Mouse (Mus musculus): ENCODE measurements around the gene Cox7a2l. TPM values are rescaled to one million over a fixed set of nuclear protein-coding genes. Genes with fewer than 3 reads are reported as not detected.

Cox7a2l gene
- total and polyA plus RNA-seq, 3 experiments: 233 to 371 (median 310) TPM

- Histone ChIP-seq H3K79me2 (replicated peaks; ENCODE audit: control insufficient read depth, extremely low read depth, insufficient read depth, poor library complexity, severe bottlenecking) (no peaks in the 10 kb centered on the region), H3K4me1 (ENCODE audit: control insufficient read depth in 1 of 2, insufficient read depth in 2 of 2) (peaks cover 2 to 11% of the 10 kb centered on the region in 2 experiments; a peak in 2 of 4 replicates), H3K9me3 (replicated peaks; ENCODE audit: low read length) (no peaks in the 10 kb centered on the region), H3K9ac (ENCODE audit: insufficient read depth, low read depth) (no peak overlapping the region), H3K4me3 (replicated peaks in 1 of 3; ENCODE audit: low read depth in 2 of 3, low read length in 2 of 3, poor library complexity in 1 of 3) (no peak overlapping the region), H3K4me2 (ENCODE audit: insufficient read depth, low read depth, poor library complexity, severe bottlenecking) (no peak overlapping the region), H3K27ac (ENCODE audit: insufficient read depth, low read depth) (no peak overlapping the region), H3K27me3 (replicated peaks) (no peaks in the 10 kb centered on the region), H3K36me3 (replicated peaks in 1 of 2; ENCODE audit: control insufficient read depth in 1 of 2, insufficient read depth in 1 of 2, low read length in 1 of 2) (peaks cover 18 to 34% of the 10 kb centered on the region in 2 experiments)
- in situ Hi-C loops (cut with MboI; ENCODE audit: low pct_ligation_motif_present, low pct_unique_long_range_greater_than_20kb, low sequenced_read_pairs): no loop called here
- DNase-seq (ENCODE audit: extremely low read depth): peak; percentile 62
- TF ChIP-seq JUN (IDR thresholded peaks at IDR 0.05; ENCODE audit: insufficient read depth, low read depth, low read length): peak; percentile 32; the same call in 1 of the 2 replicates
- TF ChIP-seq IRF4 (IDR thresholded peaks at IDR 0.05; ENCODE audit: low read depth, low read length): peak; percentile 77
- no peak for TF ChIP-seq PAX5 (IDR thresholded peaks at IDR 0.05; ENCODE audit: low read length)
- TF ChIP-seq CTCF (conservative IDR thresholded peaks at IDR 0.05 in 1 of 2, IDR thresholded peaks at IDR 0.05 in 1 of 2; ENCODE audit: low read depth in 2 of 2, low read length in 2 of 2): no peak
- TF ChIP-seq ZNF384 (IDR thresholded peaks at IDR 0.05; ENCODE audit: low read depth, low read length): peak; percentile 49; the same call in 1 of the 2 replicates
- TF ChIP-seq NRF1 (IDR thresholded peaks at IDR 0.05; ENCODE audit: low read depth, low read length): no peak
- peak; percentile 34; the same call in 1 of the 2 replicates for TF ChIP-seq MEF2A (IDR thresholded peaks at IDR 0.05; ENCODE audit: borderline replicate concordance, low read depth, low read length)
- no peak for TF ChIP-seq MAFK (IDR thresholded peaks at IDR 0.05; ENCODE audit: insufficient replicate concordance, low read length)
- no peak for TF ChIP-seq KAT2A (IDR thresholded peaks at IDR 0.05; ENCODE audit: insufficient replicate concordance, low read length)
- TF ChIP-seq TCF12 (IDR thresholded peaks at IDR 0.05; ENCODE audit: low read depth, low read length): no peak
- peak; percentile 61 for TF ChIP-seq EP300 (IDR thresholded peaks at IDR 0.05; ENCODE audit: low read length)
- TF ChIP-seq ELF1 (IDR thresholded peaks at IDR 0.05; ENCODE audit: low read depth, low read length): no peak
- TF ChIP-seq CHD2 (IDR thresholded peaks at IDR 0.05; ENCODE audit: low read length): no peak
- no peak for TF ChIP-seq ZMIZ1 (IDR thresholded peaks at IDR 0.05; ENCODE audit: low read depth, low read length)
- TF ChIP-seq SMC3 (IDR thresholded peaks at IDR 0.05; ENCODE audit: low read depth, low read length): no peak
- no peak; the same call in 1 of the 2 replicates for TF ChIP-seq JUND (conservative IDR thresholded peaks at IDR 0.05; ENCODE audit: low read depth, low read length)
- TF ChIP-seq TBP (conservative IDR thresholded peaks at IDR 0.05; ENCODE audit: low read depth, low read length): no peak
- no peak for TF ChIP-seq MYC (IDR thresholded peaks at IDR 0.05; ENCODE audit: low read depth, low read length)
- TF ChIP-seq MAX (IDR thresholded peaks at IDR 0.05; ENCODE audit: low read length): no peak
- TF ChIP-seq USF2 (conservative IDR thresholded peaks at IDR 0.05; ENCODE audit: low read depth, low read length): no peak
- no peak for TF ChIP-seq BHLHE40 (IDR thresholded peaks at IDR 0.05; ENCODE audit: low read depth, low read length)
- TF ChIP-seq HCFC1 (IDR thresholded peaks at IDR 0.05; ENCODE audit: low read depth, low read length): no peak
- no peak for TF ChIP-seq RCOR1 (conservative IDR thresholded peaks at IDR 0.05; ENCODE audit: low read depth, low read length)
- dilution Hi-C loops (cut with MboI; ENCODE audit: extremely low pct_ligation_motif_present, extremely low pct_unique_long_range_greater_than_20kb, low sequenced_read_pairs): no loop called here
Measured at GRCm38 (mm10) chr17:83483784-83484183, 33.3 kb downstream of the Cox7a2l start.
